Mouse (Mus musculus): Measurements from ENCODE around the gene Abcb1b. TPM values are rescaled to one million over a fixed set of nuclear protein-coding genes. Genes with fewer than 3 reads are reported as not detected.

Abcb1b gene
- polyA plus RNA-seq, 1 experiment from 2014 or later, result 0.43 TPM

DNA sequence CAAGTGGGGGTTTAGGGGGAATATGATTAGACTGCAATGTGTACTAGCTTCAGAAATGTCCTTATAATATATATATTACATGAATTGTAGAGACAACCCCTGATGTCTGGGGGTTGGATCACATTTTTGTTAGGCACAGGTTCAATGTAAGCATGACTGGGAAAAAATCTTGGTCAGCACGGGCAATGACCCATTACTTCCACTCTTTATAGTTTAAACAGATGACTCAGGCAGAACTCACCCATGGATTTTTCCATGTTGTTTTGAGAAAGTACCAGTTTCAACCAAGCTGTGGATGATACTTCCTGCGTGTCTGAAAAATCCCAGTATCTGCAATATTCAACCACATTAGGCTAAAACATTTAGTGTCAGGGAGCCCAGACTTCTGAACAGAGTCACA is 79.1 kb downstream of the Abcb1b start:
- no peak for ATAC-seq (ENCODE audit: low FRiP score)
- no peak for DNase-seq (ENCODE audit: low spot score)
- Histone ChIP-seq H3K4me3 (ENCODE audit: low read depth, low read length) (no peak overlapping the region), H3K36me3 (ENCODE audit: control insufficient read depth, insufficient read depth, low read length) (no peaks in the 10 kb centered on the region), H3K9ac (ENCODE audit: low read depth, low read length) (no peak overlapping the region), H3K4me2 (replicated peaks; ENCODE audit: low read depth, low read length) (no peak overlapping the region), H3K27me3 (ENCODE audit: control insufficient read depth, insufficient read depth, low read length) (no peaks in the 10 kb centered on the region), H3K27ac (ENCODE audit: low read depth, low read length) (no peak overlapping the region), H3K9me3 (ENCODE audit: control insufficient read depth, low read length) (no peaks in the 10 kb centered on the region), H3K4me1 (replicated peaks; ENCODE audit: control insufficient read depth, insufficient read depth, low read length) (no peaks in the 10 kb centered on the region)
- WGBS, result 89% methylated on average over 2 of the region's 2 CpGs

DNA sequence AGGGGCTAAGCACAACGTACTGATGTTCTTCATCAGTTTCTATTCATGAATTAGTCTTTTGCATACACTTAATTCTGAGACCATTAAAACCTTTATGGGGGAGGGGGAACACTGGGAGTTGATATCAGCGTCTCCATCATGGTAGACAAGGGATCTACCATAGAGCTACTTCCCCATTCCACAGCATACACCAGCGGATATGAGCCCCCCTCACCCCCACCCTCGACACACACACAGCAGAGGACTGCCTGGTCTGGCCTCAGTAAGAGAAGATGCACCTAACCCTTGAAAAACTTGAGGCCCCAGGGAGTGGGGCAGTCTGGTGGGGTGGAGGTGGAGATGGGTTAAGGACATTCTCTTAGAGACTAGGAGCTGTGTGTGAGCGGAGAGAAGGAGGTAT is 79.9 kb downstream of the Abcb1b start:
- H3K4me1 ChIP-seq (replicated peaks; ENCODE audit: control insufficient read depth, insufficient read depth, low read length), result no peaks in the 10 kb centered on the region
- DNase-seq (ENCODE audit: low spot score) (no peak), ATAC-seq (ENCODE audit: low FRiP score) (no peak)
- WGBS, result 74% methylated on average over 5 of the region's 5 CpGs
- no peaks in the 10 kb centered on the region for H3K36me3 ChIP-seq (ENCODE audit: control insufficient read depth, insufficient read depth, low read length)
- no peaks in the 10 kb centered on the region for H3K9me3 ChIP-seq (ENCODE audit: control insufficient read depth, low read length)
- no peak overlapping the region for H3K27ac ChIP-seq (ENCODE audit: low read depth, low read length)
- no peak overlapping the region for H3K4me2 ChIP-seq (replicated peaks; ENCODE audit: low read depth, low read length)
- H3K27me3 ChIP-seq (ENCODE audit: control insufficient read depth, insufficient read depth, low read length), result no peaks in the 10 kb centered on the region
- H3K4me3 ChIP-seq (ENCODE audit: low read depth, low read length), result no peak overlapping the region
- H3K9ac ChIP-seq (ENCODE audit: low read depth, low read length), result no peak overlapping the region

DNA sequence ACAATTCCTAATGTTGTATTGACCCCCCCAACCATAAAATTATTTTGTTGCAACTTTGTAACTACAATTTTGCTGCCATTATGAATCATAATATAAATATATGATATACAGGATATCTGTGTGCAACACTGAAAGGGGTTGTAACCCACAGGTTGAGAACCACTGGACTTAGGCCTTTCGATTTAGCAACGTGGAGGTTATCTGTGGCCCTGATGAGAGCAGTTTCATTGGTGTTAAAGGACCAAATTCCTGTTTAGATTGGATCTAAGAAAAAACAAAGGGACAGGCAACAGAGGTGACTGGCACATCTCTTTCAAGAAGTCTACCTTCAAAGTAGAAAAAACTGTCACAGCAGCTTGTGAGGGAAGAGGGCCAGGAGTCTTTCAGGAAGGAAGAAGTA is 87.9 kb downstream of the Abcb1b start:
- H3K9me3 ChIP-seq (ENCODE audit: control insufficient read depth, low read length), result no peaks in the 10 kb centered on the region
- H3K4me3 ChIP-seq (ENCODE audit: low read depth, low read length), result no peak overlapping the region
- H3K4me2 ChIP-seq (replicated peaks; ENCODE audit: low read depth, low read length), result no peak overlapping the region
- H3K9ac ChIP-seq (ENCODE audit: low read depth, low read length), result no peak overlapping the region
- no peaks in the 10 kb centered on the region for H3K36me3 ChIP-seq (ENCODE audit: control insufficient read depth, insufficient read depth, low read length)
- no peaks in the 10 kb centered on the region for H3K27me3 ChIP-seq (ENCODE audit: control insufficient read depth, insufficient read depth, low read length)
- 79% methylated on average over 2 of the region's 2 CpGs for WGBS
- no peaks in the 10 kb centered on the region for H3K4me1 ChIP-seq (replicated peaks; ENCODE audit: control insufficient read depth, insufficient read depth, low read length)
- DNase-seq (ENCODE audit: low spot score) (no peak), ATAC-seq (ENCODE audit: low FRiP score) (no peak)
- no peak overlapping the region for H3K27ac ChIP-seq (ENCODE audit: low read depth, low read length)

DNA sequence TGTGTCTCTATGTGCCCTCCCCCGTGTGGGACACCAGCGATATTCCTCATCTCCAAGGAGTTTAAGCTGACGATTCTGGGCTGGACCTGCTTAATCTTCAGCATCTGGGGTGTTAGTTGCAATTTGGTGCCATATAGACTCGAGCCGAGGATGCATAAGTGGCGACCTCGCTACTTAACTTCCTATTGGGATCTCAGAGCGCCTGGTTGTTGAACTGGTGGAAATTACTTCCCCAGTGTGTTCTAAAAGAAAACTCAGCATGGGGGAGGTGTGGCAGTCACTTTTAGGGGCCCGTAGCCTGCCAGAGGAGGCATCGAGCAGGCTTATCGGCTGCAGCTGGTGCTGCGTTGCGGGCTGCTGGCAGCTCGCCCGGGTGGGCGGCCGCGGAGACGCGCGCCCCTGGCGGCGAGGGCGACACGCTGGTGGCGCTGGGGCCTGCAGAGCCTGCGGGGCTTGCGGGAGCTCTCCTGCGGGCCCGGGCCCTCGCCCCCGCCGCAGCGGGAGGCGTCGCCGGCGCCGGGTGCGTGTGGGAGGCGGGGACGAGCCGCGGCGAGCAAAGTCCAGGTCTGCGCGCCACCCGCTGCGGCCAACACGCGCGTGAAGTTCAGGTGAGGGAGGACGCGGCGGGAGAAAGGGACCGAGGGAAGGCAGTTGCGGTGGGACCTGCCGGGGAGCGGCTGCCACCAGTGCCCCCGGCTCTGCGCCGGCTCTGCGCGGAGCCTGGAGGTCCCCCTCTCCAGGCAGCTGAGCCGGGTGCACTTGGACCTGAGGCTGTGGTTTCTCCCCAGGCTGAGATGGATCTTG is 95.6 kb downstream of the Abcb1b start, which contains the start of gene Abcb4:
TSS of gene Abcb4 (plus strand) at position 418 of the 804 bp plus-strand sequence.
- peak within 1 kb of the TSS; percentile 97 for H3K4me2 ChIP-seq (replicated peaks; ENCODE audit: low read depth, low read length)
- peaks cover 2% of the 10 kb centered on the region; the same call in 1 of the 2 replicates for H3K27me3 ChIP-seq (ENCODE audit: control insufficient read depth, insufficient read depth, low read length)
- H3K27ac ChIP-seq (ENCODE audit: low read depth, low read length), result no peak within 1 kb of the TSS
- H3K9ac ChIP-seq (ENCODE audit: low read depth, low read length), result peak within 1 kb of the TSS; percentile 58
- ATAC-seq (ENCODE audit: low FRiP score) (peak; percentile 94), DNase-seq (ENCODE audit: low spot score) (peak; percentile 81)
- H3K9me3 ChIP-seq (ENCODE audit: control insufficient read depth, low read length), result no peaks in the 10 kb centered on the region
- H3K4me1 ChIP-seq (replicated peaks; ENCODE audit: control insufficient read depth, insufficient read depth, low read length), result no peaks in the 10 kb centered on the region
- WGBS, result under 1% methylated on average over 57 of the region's 65 CpGs
- no peaks in the 10 kb centered on the region for H3K36me3 ChIP-seq (ENCODE audit: control insufficient read depth, insufficient read depth, low read length)
- H3K4me3 ChIP-seq (ENCODE audit: low read depth, low read length), result peak within 1 kb of the TSS; percentile 72

DNA sequence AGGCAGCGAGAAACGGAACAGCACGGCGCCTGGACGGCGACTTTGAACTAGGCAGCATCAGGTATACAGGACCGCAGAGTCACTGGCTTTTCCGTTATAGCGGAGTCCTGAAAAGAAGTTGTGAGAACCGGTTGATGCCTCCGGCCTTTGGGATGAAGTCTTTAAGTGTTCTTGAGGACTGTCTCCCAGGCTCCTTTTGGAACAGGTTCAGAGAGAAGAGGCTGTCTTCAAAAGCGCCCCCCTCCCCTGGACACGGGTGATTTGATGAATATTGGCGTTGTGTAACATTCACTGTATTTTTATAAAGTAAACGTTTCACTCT is 96.1 kb downstream of the Abcb1b start:
- DNase-seq (ENCODE audit: low spot score) (no peak), ATAC-seq (ENCODE audit: low FRiP score) (no peak)
- Histone ChIP-seq H3K4me1 (replicated peaks; ENCODE audit: control insufficient read depth, insufficient read depth, low read length) (no peaks in the 10 kb centered on the region), H3K27me3 (ENCODE audit: control insufficient read depth, insufficient read depth, low read length) (peaks cover 2% of the 10 kb centered on the region; the same call in 1 of the 2 replicates), H3K36me3 (ENCODE audit: control insufficient read depth, insufficient read depth, low read length) (no peaks in the 10 kb centered on the region), H3K4me3 (ENCODE audit: low read depth, low read length) (peak overlapping the region; percentile 72), H3K4me2 (replicated peaks; ENCODE audit: low read depth, low read length) (peak overlapping the region; percentile 97), H3K27ac (ENCODE audit: low read depth, low read length) (no peak overlapping the region), H3K9me3 (ENCODE audit: control insufficient read depth, low read length) (no peaks in the 10 kb centered on the region), H3K9ac (ENCODE audit: low read depth, low read length) (peak overlapping the region; percentile 58)
- WGBS, result 10% methylated on average over 15 of the region's 15 CpGs

DNA sequence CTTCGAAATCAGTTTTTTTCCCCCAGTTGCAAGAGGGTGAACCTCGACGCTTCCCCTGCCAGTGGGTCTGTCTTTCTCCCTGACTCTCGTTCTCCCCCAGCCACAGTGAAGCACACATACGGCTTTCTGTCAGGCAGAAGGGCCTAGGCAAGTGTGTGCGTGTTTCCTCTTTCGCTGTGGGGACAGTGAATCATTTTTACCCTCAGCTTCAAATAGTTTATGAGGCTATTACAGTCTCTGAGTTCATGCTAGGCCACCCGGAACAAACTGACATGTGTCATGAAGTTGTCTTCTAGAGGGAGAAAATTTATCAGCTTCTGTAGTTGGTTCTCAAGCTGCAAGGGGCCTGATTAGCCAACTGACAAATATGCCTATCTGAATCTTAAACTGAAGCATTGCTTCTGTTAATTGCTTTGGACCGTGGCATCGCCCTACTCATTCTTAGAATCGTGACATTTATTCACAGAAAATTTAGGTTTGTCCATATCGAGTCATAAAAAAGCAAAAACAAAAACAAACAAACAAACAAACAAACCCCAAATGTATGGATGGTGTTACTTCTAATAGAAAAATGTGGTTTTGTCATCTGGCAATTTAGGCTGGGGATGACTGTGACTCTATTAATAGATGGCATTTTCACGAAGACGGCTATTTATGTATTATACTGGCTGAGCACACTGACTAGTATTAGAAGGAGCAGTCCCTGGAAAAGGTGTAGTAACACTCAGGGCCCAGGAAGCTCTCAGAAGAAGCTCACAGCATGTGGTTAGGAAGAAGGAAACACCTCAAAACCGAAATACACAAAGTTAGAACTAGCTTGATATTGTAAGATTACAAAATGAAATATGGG is 96.9 kb downstream of the Abcb1b start:
- Histone ChIP-seq H3K9me3 (ENCODE audit: control insufficient read depth, low read length) (no peaks in the 10 kb centered on the region), H3K4me2 (replicated peaks; ENCODE audit: low read depth, low read length) (no peak overlapping the region), H3K4me1 (replicated peaks; ENCODE audit: control insufficient read depth, insufficient read depth, low read length) (no peaks in the 10 kb centered on the region), H3K27ac (ENCODE audit: low read depth, low read length) (no peak overlapping the region), H3K36me3 (ENCODE audit: control insufficient read depth, insufficient read depth, low read length) (no peaks in the 10 kb centered on the region), H3K9ac (ENCODE audit: low read depth, low read length) (no peak overlapping the region), H3K4me3 (ENCODE audit: low read depth, low read length) (no peak overlapping the region), H3K27me3 (ENCODE audit: control insufficient read depth, insufficient read depth, low read length) (peaks cover 2% of the 10 kb centered on the region; the same call in 1 of the 2 replicates)
- DNase-seq (ENCODE audit: low spot score), result no peak
- ATAC-seq (ENCODE audit: low FRiP score), result no peak
- WGBS, result 70% methylated on average over 15 of the region's 15 CpGs

DNA sequence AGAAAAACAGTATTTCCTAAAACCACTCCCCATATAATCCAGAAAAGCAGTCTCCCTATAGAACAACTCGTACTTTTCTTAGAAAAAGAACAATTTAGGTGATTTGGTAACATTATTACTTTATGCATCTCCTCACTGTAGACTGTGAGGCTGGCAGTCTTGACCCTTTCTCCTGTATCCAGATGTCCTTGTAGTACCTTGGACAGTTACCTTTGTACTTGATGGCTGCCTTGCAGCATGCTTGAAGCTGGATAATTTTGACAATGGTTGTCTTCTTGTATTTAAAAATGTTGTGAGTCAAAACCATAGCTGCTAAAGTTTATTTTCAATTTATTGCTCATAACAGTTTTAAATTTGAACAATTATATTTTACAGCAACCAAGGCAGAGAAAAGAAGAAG is 98.3 kb downstream of the Abcb1b start:
- DNase-seq (ENCODE audit: low spot score), result no peak
- Histone ChIP-seq H3K36me3 (ENCODE audit: control insufficient read depth, insufficient read depth, low read length) (no peaks in the 10 kb centered on the region), H3K27me3 (ENCODE audit: control insufficient read depth, insufficient read depth, low read length) (peaks cover 2% of the 10 kb centered on the region; the same call in 1 of the 2 replicates), H3K4me1 (replicated peaks; ENCODE audit: control insufficient read depth, insufficient read depth, low read length) (no peaks in the 10 kb centered on the region), H3K9me3 (ENCODE audit: control insufficient read depth, low read length) (no peaks in the 10 kb centered on the region), H3K4me2 (replicated peaks; ENCODE audit: low read depth, low read length) (no peak overlapping the region), H3K4me3 (ENCODE audit: low read depth, low read length) (no peak overlapping the region), H3K9ac (ENCODE audit: low read depth, low read length) (no peak overlapping the region), H3K27ac (ENCODE audit: low read depth, low read length) (no peak overlapping the region)
- WGBS, result 77% methylated on average over 1 of the region's 1 CpGs
- no peak for ATAC-seq (ENCODE audit: low FRiP score)

DNA sequence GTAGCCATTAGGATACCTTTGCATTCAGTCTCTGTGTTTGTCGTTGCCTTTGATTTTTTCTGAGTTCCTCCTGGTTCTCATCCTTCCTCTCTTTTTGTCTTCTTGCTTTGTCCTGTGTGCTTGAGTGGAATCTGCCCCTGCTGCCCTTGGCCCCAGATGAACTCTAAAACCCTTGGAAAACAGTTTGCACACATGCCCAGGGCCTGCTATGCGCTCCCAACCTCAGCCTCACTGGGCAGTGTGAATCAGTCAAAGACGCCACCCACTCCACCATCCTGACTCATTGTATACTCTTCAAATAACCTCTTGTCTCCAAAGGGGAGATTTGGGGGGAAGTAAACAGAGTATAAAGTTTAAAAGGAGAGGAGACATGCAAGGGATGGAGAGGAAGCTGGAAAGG is 100.3 kb downstream of the Abcb1b start:
- no peak for ATAC-seq (ENCODE audit: low FRiP score)
- H3K36me3 ChIP-seq (ENCODE audit: control insufficient read depth, insufficient read depth, low read length), result no peaks in the 10 kb centered on the region
- H3K27me3 ChIP-seq (ENCODE audit: control insufficient read depth, insufficient read depth, low read length), result peaks cover 2% of the 10 kb centered on the region; the same call in 1 of the 2 replicates
- no peak overlapping the region for H3K4me2 ChIP-seq (replicated peaks; ENCODE audit: low read depth, low read length)
- no peak overlapping the region for H3K27ac ChIP-seq (ENCODE audit: low read depth, low read length)
- no peaks in the 10 kb centered on the region for H3K9me3 ChIP-seq (ENCODE audit: control insufficient read depth, low read length)
- H3K4me3 ChIP-seq (ENCODE audit: low read depth, low read length), result no peak overlapping the region
- WGBS, result 72% methylated on average over 3 of the region's 3 CpGs
- no peak for DNase-seq (ENCODE audit: low spot score)
- no peaks in the 10 kb centered on the region for H3K4me1 ChIP-seq (replicated peaks; ENCODE audit: control insufficient read depth, insufficient read depth, low read length)
- no peak overlapping the region for H3K9ac ChIP-seq (ENCODE audit: low read depth, low read length)

Measured in hindbrain, embryonic 11.5 days (tissue).